ENCODE assay signal across 16 mouse cellular contexts in genomic region chr15:77168781-77169180, GRCm38 (mm10).
"Had no signal": no experiment of that assay in that cellular context is flagged by ENCODE, and none has a peak within 500 bp of the region (broad histone marks: within the 10 kb centered on the region; RNA-seq: fewer than 3 reads in every experiment).

No protein-coding gene starts in this region.

- ATAC-seq: liver, postnatal 0 days; midbrain, embryonic 16.5 days had no signal

- H3K4me3 ChIP-seq: midbrain, embryonic 10.5 days; midbrain, embryonic 12.5 days; myocyte; neural tube, embryonic 13.5 days; neural tube, embryonic 15.5 days; stomach, embryonic 15.5 days had no signal

- DNase-seq: liver, postnatal 0 days; lung, embryonic 14.5 days; lung, postnatal 10 days; lung, postnatal 4 days; midbrain, embryonic 14.5 days; right cerebral cortex, postnatal 14 days; thymus, adult 2 months; thymus, postnatal 25 days; thymus, postnatal 4 days had no signal
